8 mouse cellular contexts compared by ENCODE assay signal in genomic region chr1:13425601-13426327, GRCm38 (mm10).
DNase-seq lines count a peak whose midpoint lies in the region; ATAC-seq lines count a peak whose summit lies in the region.

No protein-coding gene starts in this region.

- H3K4me2 ChIP-seq in kidney, embryonic 15.5 days: peak overlapping the region; percentile 68
- H3K4me2 ChIP-seq in intestine, embryonic 14.5 days (ENCODE audit: low read length): peak overlapping the region; percentile 63

- no peak overlapping the region for H3K27ac ChIP-seq in kidney, embryonic 15.5 days
- H3K27ac ChIP-seq in brown adipose tissue, adult 24 weeks (replicated peaks; ENCODE audit: low read depth, low read length): no peak overlapping the region
- H3K27ac ChIP-seq in intestine, embryonic 14.5 days (ENCODE audit: low read depth): no peak overlapping the region

- H3K4me1 ChIP-seq in kidney, embryonic 15.5 days: peaks cover 14% of the 10 kb centered on the region
- H3K4me1 ChIP-seq in brown adipose tissue, adult 24 weeks (ENCODE audit: control insufficient read depth, insufficient read depth, insufficient read length, low read length): no peaks in the 10 kb centered on the region
- 0 out of 2 replicates have a peak, but pooled peaks cover 7% of the 10 kb centered on the region for H3K4me1 ChIP-seq in intestine, embryonic 14.5 days (replicated peaks; ENCODE audit: control insufficient read depth, insufficient read depth, low read length)

- ATAC-seq in kidney, embryonic 15.5 days (replicated peaks; ENCODE audit: low FRiP score): no peak
- ATAC-seq in intestine, embryonic 14.5 days (replicated peaks; ENCODE audit: low FRiP score, low TSS enrichment, low read depth): no peak

- no peak for DNase-seq in kidney, postnatal 10 days
- no peak for DNase-seq in intestine, embryonic 14.5 days (ENCODE audit: low spot score)
- DNase-seq in naive thymus-derived CD4-positive, alpha-beta T cell, adult 2 months (ENCODE audit: low read depth): peak; percentile 56
- DNase-seq in adrenal gland, postnatal 4 days (ENCODE audit: low spot score in 2 of 2): no peak
- no peak for DNase-seq in gastrocnemius, postnatal 14 days
- no peak for DNase-seq in left cerebral cortex, adult 18-20 months (ENCODE audit: low spot score in 2 of 2)

- no peak overlapping the region for H3K9ac ChIP-seq in kidney, embryonic 15.5 days
- peak overlapping the region; percentile 45 for H3K9ac ChIP-seq in intestine, embryonic 14.5 days (ENCODE audit: low read length)

- no peaks in the 10 kb centered on the region for H3K36me3 ChIP-seq in kidney, embryonic 15.5 days
- H3K36me3 ChIP-seq in intestine, embryonic 14.5 days (ENCODE audit: control insufficient read depth, insufficient read depth, low read length): no peaks in the 10 kb centered on the region

- H3K27me3 ChIP-seq in kidney, embryonic 15.5 days: no peaks in the 10 kb centered on the region
- no peaks in the 10 kb centered on the region for H3K27me3 ChIP-seq in intestine, embryonic 14.5 days (replicated peaks; ENCODE audit: control insufficient read depth, insufficient read depth, low read length)

- H3K4me3 ChIP-seq in kidney, embryonic 15.5 days (replicated peaks): peak overlapping the region; percentile 49
- H3K4me3 ChIP-seq in brown adipose tissue, adult 24 weeks (ENCODE audit: insufficient read depth, low read depth, low read length): peak overlapping the region; percentile 62; the same call in 1 of the 2 replicates
- peak overlapping the region; percentile 40 for H3K4me3 ChIP-seq in intestine, embryonic 14.5 days (ENCODE audit: low read depth, low read length)

- 29% methylated on average over 9 of the region's 9 CpGs for WGBS in kidney, embryonic 15.5 days
- whole genome bisulfite sequencing in intestine, embryonic 14.5 days: 25% methylated on average over 9 of the region's 9 CpGs

- intact Hi-C loops in gastrocnemius, postnatal 14 days (cut with DNase I; ENCODE audit: low total_unique reads): no loop called here

- H3K9me3 ChIP-seq in kidney, embryonic 15.5 days (replicated peaks): no peaks in the 10 kb centered on the region
- H3K9me3 ChIP-seq in intestine, embryonic 14.5 days (ENCODE audit: control insufficient read depth, low read length): no peaks in the 10 kb centered on the region
